Mouse (Mus musculus) hindbrain, embryonic 15.5 days (tissue): ENCODE measurements around the gene Kcnc3. TPM values are rescaled to one million over a fixed set of nuclear protein-coding genes. Genes with fewer than 3 reads are reported as not detected.
A peak's percentile ranks its signal among the peaks of the same experiment; 100 is the strongest.

Experiments used
- ATAC-seq: fragments of 200-750 bp; cut with Nextera tagmentation; 2 replicates; pipeline ENCODE4 v1.8.0; 2017; ENCODE audit warnings: low read depth, moderate number of reproducible peaks, moderate TSS enrichment; ENCODE audit not compliant: low FRiP score
- H3K27ac ChIP-seq: fragments of 300-500 bp; sonication (generic); replicated peaks from 2 replicates; pipeline ENCODE4 v1.5.1; 2015; ENCODE audit warnings: mild to moderate bottlenecking, inconsistent platforms
- H3K27me3 ChIP-seq: fragments of 300-500 bp; sonication (generic); 2 replicates; pipeline ENCODE4 v1.6.1; 2015; ENCODE audit warnings: control low read depth, inconsistent platforms
- H3K36me3 ChIP-seq: fragments of 300-500 bp; sonication (generic); 2 replicates; pipeline ENCODE4 v1.6.1; 2015; ENCODE audit warnings: control low read depth, inconsistent platforms
- H3K4me1 ChIP-seq: fragments of 300-500 bp; sonication (generic); replicated peaks from 2 replicates; pipeline ENCODE4 v1.6.1; 2015; ENCODE audit warnings: control low read depth, inconsistent platforms
- H3K4me2 ChIP-seq: fragments of 300-500 bp; sonication (generic); 2 replicates; pipeline ENCODE4 v1.6.1; 2015; ENCODE audit warnings: moderate library complexity, mild to moderate bottlenecking, inconsistent platforms
- H3K4me3 ChIP-seq: fragments of 300-500 bp; sonication (generic); 2 replicates; pipeline ENCODE4 v1.5.1; 2015; ENCODE audit warnings: mild to moderate bottlenecking, inconsistent platforms
- H3K9ac ChIP-seq: fragments of 300-500 bp; sonication (generic); 2 replicates; pipeline ENCODE4 v1.6.1; 2015; ENCODE audit warnings: inconsistent platforms
- H3K9me3 ChIP-seq: fragments of 300-500 bp; sonication (generic); 2 replicates; pipeline ENCODE4 v1.6.1; 2016; ENCODE audit warnings: control low read depth, inconsistent platforms
- WGBS: fragments of 180-500 bp; shearing (Covaris S2); methylation state at CpG from one replicate; pipeline ENCODE4 v1.1.7; 2015; 5-methylcytosine and 5-hydroxymethylcytosine counted together
- polyA plus RNA-seq: library from polyadenylated mRNA; unstranded; fragments of >200 nt; fragmentation: Nextera tagmentation; extraction: Ambion mirVana; gene quantifications from 2 replicates; pipeline ENCODE4 v1.2.1, GENCODE M21; 2015

Kcnc3 gene
- polyA plus RNA-seq, 1 experiment from 2014 or later = 6.7 TPM

DNA sequence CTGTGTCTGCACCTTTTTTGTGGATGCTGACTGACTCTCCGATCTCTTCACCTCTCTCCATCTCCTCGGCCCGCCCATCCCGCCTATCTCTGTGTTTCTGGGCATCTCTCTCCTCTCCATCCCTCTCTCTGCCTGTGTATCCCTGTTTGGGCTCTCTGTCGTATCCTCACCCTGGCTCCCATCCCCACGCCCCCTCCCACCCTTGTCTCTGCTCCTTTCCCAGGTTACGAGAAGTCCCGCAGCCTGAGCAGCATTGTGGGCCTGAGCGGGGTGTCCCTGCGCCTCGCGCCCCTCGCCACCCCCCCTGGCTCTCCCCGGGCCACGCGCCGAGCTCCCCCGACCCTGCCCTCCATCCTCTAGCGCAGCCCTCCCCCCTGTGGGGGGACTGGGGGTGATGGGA is 11.2 kb downstream of the Kcnc3 start:
- ATAC-seq = no peak
- H3K27me3 ChIP-seq = peaks cover 36% of the 10 kb centered on the region
- H3K9ac ChIP-seq = no peak overlapping the region

DNA sequence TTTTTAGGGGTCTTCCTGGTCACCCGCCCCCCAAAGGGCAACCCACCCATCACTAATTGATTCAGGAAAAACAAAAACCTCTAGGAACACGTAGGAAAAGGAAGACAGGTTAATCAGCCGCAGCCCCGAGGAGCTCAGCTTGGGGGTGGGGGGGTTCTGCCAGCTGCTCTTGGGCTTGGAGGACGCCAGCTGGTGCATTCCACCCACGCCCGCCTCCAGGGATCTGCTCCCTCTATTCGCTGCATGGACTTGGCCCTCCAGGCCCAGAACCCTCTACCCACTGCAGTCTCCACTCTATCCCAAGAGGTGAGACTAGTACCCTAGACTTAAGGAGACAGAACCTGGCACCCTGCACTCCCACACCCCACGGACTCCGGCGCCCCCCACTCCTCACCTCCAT is 12.0 kb downstream of the Kcnc3 start:
- Histone ChIP-seq H3K27ac (no peak overlapping the region), H3K4me2 (no peak overlapping the region), H3K4me3 (no peak overlapping the region), H3K36me3 (no peaks in the 10 kb centered on the region), H3K9ac (no peak overlapping the region), H3K9me3 (no peaks in the 10 kb centered on the region), H3K27me3 (peaks cover 40% of the 10 kb centered on the region), H3K4me1 (peaks cover 24% of the 10 kb centered on the region)
- WGBS = 23% methylated on average over 11 of the region's 11 CpGs
- ATAC-seq = no peak

More for the DNA sequence above, 11.2 kb downstream of the Kcnc3 start:
- Histone ChIP-seq H3K4me2 (no peak overlapping the region), H3K4me1 (peaks cover 24% of the 10 kb centered on the region), H3K36me3 (no peaks in the 10 kb centered on the region), H3K27ac (no peak overlapping the region), H3K9me3 (no peaks in the 10 kb centered on the region), H3K4me3 (no peak overlapping the region)
- WGBS = 16% methylated on average over 18 of the region's 19 CpGs

DNA sequence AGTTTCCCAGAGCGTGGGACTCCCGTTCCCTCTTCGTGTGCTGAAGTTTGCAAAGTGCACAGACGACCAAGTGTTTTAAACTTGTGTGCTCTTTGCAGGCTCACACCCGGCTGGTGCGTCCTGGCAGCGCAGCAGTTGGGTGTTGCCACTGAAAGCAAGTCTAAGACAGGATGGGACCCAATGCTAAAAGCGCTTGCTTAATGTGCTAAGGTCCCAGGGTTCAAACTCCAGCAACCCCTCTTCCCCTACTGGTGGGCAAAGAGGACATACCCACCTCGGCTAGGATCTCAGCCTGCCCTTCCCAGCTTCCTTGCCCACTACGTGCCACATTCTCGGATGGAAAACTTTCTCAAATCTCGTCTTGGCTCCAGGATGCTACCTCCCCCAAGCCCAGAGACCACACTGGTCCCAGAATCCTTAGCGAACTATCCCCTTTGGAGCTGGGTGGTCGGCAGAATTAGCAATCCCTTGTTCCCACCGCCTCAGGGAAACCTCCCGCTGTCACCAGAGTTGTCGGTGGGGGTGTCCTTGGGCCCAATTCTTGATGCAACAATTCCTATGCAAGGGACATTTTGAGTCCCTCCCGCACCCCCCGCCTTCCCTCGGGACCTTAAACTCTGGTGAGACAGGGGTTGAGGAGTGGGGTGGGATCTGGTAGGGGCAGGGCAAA is 12.9 kb downstream of the Kcnc3 start:
- H3K4me1 ChIP-seq = peaks cover 24% of the 10 kb centered on the region
- no peak overlapping the region for H3K4me3 ChIP-seq
- peak overlapping the region; percentile 58 for H3K4me2 ChIP-seq
- H3K9me3 ChIP-seq = 0 out of 2 replicates have a peak, but pooled peaks cover 7% of the 10 kb centered on the region
- peaks cover 40% of the 10 kb centered on the region for H3K27me3 ChIP-seq
- ATAC-seq = no peak; the same call in 1 of the 2 replicates
- WGBS = 3% methylated on average over 20 of the region's 20 CpGs
- H3K36me3 ChIP-seq = no peaks in the 10 kb centered on the region
- no peak overlapping the region for H3K27ac ChIP-seq
- H3K9ac ChIP-seq = no peak overlapping the region

DNA sequence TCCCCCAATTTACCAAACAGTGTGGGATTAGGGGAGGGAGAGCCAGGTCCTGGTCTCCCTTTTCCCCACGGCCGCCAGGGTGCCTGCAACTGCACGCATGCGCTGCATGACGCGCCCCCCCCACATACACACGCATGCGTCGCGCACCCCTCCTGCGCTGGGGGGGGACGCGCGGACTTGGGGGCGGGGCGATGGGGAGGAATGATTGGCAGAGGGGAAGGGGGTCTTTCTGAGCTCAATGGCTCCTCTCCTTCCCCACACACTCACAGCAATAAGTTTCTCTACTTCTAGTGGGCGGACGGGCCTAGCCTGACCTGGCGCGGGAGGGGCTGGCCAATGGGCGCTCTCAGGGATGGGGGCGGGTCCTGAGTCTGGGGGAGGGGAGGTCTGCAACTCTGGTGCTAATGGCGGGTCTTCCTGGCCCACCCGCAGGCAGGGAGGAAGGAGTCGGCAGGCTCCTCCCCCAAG is 13.7 kb downstream of the Kcnc3 start:
- under 1% methylated on average over 20 of the region's 25 CpGs for WGBS
- Histone ChIP-seq H3K4me3 (peak overlapping the region; percentile 31), H3K9ac (no peak overlapping the region), H3K4me2 (peak overlapping the region; percentile 58), H3K27ac (no peak overlapping the region), H3K27me3 (peaks cover 40% of the 10 kb centered on the region), H3K36me3 (no peaks in the 10 kb centered on the region), H3K4me1 (peaks cover 24% of the 10 kb centered on the region), H3K9me3 (0 out of 2 replicates have a peak, but pooled peaks cover 7% of the 10 kb centered on the region)
- peak; percentile 49 for ATAC-seq

DNA sequence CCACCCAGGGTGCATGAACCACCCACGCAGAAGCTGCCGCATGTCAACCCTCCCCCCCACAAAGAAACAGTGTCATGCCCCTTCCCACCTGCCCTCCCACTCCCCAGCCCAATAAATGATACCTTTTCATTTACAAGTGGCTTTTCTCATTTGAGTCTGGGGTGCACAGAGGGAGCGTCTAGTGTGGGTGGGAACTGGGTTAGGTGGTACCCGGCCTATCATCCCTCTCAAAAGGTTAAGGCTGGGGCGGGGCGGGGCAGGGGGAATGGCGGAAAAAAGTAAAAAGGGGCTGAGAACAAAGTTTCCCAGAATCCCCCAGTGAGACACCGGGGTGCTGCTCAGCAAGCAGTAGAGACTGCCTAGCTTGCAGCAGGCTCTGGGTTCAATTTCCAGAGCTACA is 14.2 kb downstream of the Kcnc3 start:
- Histone ChIP-seq H3K4me1 (peaks cover 24% of the 10 kb centered on the region), H3K9me3 (0 out of 2 replicates have a peak, but pooled peaks cover 7% of the 10 kb centered on the region), H3K9ac (0 out of 2 replicates have a peak overlapping the region, but pooled peaks have one; percentile 21), H3K27ac (no peak overlapping the region), H3K36me3 (no peaks in the 10 kb centered on the region), H3K27me3 (peaks cover 40% of the 10 kb centered on the region), H3K4me2 (peak overlapping the region; percentile 58), H3K4me3 (peak overlapping the region; percentile 31)
- no peak for ATAC-seq
- WGBS = 1% methylated on average over 8 of the region's 8 CpGs

DNA sequence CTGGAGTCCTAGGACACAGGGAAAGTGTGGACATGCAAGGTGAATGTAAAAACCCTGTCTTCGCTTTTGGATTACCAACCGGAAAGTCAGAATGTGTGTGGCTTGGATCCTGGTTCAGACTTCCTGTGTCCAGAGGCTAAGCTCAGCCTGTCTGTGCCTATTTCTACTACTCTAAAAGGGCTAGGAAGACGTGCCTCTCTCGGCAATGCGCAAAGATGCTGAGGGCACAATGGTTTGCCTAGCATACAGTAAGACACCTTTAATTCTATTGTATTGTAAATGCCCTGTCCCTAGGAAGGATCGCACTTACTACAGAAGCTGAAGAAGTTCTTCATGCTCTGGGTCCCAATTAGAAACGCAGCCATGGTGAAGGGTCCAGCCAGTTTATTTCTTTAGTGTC is 15.0 kb downstream of the Kcnc3 start:
- H3K9ac ChIP-seq = no peak overlapping the region
- WGBS = 39% methylated on average over 7 of the region's 7 CpGs
- H3K9me3 ChIP-seq = 0 out of 2 replicates have a peak, but pooled peaks cover 7% of the 10 kb centered on the region
- peaks cover 40% of the 10 kb centered on the region for H3K27me3 ChIP-seq
- no peak overlapping the region for H3K27ac ChIP-seq
- H3K4me2 ChIP-seq = no peak overlapping the region
- H3K4me1 ChIP-seq = peaks cover 24% of the 10 kb centered on the region
- no peak for ATAC-seq
- no peaks in the 10 kb centered on the region for H3K36me3 ChIP-seq
- no peak overlapping the region for H3K4me3 ChIP-seq

DNA sequence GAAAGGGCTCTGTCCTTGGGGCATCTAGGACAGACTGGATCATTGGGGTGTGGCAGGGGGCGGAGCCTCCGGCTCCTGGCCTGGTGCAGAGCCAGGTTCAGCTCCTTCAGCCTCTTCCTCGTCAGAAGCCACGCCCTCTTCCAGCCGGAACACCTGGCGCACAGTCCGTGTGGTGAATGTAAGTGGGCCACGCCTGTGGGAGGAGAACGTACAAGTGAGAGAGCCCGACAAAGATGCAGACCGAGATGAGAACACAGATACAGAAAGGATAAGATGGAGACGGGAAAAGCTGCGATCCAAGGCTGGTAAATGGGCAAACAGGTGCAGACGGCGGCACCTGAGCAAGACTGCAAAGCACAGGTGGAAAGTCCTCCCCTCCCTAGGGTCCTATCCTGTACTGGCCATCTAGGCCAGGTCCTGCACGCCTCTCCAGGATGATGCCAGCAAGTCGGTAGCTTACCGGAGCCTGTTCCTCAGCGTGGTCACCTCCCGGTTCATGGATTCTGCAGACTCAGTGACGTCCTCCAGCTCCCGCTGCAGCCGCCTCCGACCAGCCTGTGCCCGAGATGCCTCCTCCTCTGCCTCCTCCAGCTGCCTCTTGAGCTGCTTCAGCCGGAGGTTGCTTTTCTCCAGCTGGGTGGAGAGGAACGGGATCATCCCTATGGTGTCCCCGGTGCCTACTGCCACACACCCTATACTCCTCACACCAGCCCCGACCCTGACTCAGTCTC is 15.9 kb downstream of the Kcnc3 start:
- Histone ChIP-seq H3K4me2 (peak overlapping the region; percentile 45), H3K27me3 (peaks cover 33% of the 10 kb centered on the region), H3K9me3 (0 out of 2 replicates have a peak, but pooled peaks cover 7% of the 10 kb centered on the region), H3K4me3 (peak overlapping the region; percentile 12; the same call in 1 of the 2 replicates), H3K4me1 (peaks cover 24% of the 10 kb centered on the region), H3K36me3 (no peaks in the 10 kb centered on the region), H3K9ac (peak overlapping the region; percentile 14; the same call in 1 of the 2 replicates), H3K27ac (no peak overlapping the region)
- peak; percentile 10; the same call in 1 of the 2 replicates for ATAC-seq
- 8% methylated on average over 29 of the region's 29 CpGs for WGBS

DNA sequence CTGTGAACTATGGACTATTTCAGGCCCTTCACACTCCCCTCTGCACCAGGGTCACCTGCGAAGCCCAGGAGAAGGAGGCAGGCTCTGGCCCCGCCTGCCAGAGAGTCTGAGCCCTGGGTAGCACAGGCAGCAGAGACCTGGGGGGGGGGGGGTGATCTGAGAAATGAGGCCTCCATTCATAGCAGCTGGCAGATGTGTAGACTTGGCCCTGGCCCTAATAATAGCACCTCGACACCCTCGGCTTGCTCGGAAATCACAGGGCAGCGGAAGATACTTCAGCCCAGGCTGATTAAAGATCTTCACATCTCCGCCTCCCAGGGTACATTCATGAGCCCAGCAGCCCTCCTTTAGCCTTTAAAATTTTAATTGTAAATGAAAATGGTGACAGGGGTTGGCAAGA is 21.7 kb downstream of the Kcnc3 start:
- Histone ChIP-seq H3K27me3 (peaks cover 28% of the 10 kb centered on the region), H3K4me3 (no peak overlapping the region), H3K36me3 (no peaks in the 10 kb centered on the region), H3K4me1 (peaks cover 12% of the 10 kb centered on the region; the same call in 1 of the 2 replicates), H3K9ac (no peak overlapping the region), H3K4me2 (no peak overlapping the region), H3K9me3 (0 out of 2 replicates have a peak, but pooled peaks cover 7% of the 10 kb centered on the region), H3K27ac (no peak overlapping the region)
- ATAC-seq = no peak
- WGBS = 79% methylated on average over 7 of the region's 7 CpGs

DNA sequence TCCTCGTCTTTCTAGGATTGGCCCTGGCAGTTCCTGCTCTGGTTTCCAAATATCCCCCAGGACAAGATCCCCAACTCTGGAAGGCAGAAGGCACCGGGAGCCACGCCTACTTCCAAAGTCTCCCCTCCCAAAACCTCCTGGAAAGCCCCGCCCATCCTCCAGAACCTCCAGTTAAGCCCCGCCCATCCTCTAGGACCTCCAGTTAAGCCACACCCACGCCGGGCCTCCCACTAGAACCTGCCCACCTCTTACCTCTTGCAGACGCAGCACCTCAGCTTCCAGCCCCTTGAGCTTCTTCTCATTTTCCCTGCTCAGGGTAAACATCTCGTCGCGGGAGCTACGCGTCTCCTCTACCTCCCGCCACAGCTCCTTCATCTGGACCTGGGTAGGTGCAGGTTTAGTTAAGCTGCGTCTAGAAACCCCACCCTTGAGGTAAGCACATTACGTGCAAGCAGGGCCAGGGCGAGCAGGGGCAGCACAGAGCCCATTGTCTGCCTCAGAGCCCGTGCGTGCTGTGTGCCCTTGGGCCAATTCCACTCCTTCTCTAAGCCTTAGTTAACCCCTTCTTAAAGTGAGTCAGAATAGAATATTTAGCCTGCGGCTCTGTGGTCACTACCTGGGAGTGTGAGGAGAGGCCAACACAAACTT is 23.7 kb downstream of the Kcnc3 start:
- Histone ChIP-seq H3K27ac (no peak overlapping the region), H3K4me3 (peak overlapping the region; percentile 18), H3K36me3 (no peaks in the 10 kb centered on the region), H3K9ac (no peak overlapping the region), H3K4me2 (peak overlapping the region; percentile 31), H3K4me1 (peaks cover 12% of the 10 kb centered on the region; the same call in 1 of the 2 replicates), H3K27me3 (peaks cover 28% of the 10 kb centered on the region), H3K9me3 (no peaks in the 10 kb centered on the region)
- ATAC-seq = no peak
- 8% methylated on average over 20 of the region's 20 CpGs for WGBS

DNA sequence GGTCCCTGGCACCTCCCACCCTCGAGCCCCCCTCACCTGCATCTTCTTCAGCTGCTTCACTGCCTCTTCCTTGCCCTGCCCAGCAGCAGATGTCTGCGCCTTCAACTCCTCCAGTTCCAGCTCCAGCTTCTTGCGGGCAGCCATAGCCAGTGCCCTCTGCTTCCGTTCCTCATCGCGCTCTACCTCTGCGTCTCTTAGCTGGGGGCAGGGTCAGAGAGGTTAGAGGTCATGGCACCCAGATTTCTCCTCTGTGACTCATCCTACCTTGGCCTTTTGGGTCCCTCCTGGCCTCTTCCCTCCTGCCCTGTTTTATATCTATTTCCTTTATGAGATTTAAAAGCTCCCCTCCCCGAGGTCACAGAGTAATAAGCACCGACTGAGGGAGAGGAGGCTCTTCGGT is 24.8 kb downstream of the Kcnc3 start:
- peak overlapping the region; percentile 31; the same call in 1 of the 2 replicates for H3K4me2 ChIP-seq
- 13% methylated on average over 10 of the region's 10 CpGs for WGBS

DNA sequence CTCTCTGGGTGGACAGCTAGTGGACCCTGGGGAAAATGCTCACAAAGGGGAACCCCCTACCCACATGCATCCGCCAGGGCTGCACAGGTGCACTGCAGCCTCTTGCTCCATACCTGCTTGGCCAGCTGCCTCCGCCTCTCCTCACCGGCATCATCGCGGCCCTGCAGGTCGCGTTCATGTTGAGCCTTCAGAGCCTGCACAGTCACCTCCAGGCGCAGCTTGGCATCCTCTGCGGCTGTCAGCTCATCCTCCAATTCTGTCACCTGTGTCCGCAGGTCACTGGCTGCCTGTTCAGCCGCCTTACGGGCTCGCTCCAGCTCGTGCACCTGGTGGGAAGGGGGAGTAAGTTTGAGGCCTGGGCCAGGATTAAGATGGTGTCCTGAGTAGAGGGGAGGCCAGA is 25.5 kb downstream of the Kcnc3 start:
- H3K27ac ChIP-seq = no peak overlapping the region
- no peak overlapping the region for H3K4me3 ChIP-seq
- H3K27me3 ChIP-seq = peaks cover 28% of the 10 kb centered on the region
- no peak overlapping the region for H3K4me2 ChIP-seq
- H3K9ac ChIP-seq = no peak overlapping the region
- 82% methylated on average over 14 of the region's 14 CpGs for WGBS
- H3K4me1 ChIP-seq = peaks cover 12% of the 10 kb centered on the region; the same call in 1 of the 2 replicates
- H3K36me3 ChIP-seq = no peaks in the 10 kb centered on the region
- ATAC-seq = 0 out of 2 replicates have a peak, but pooled peaks have one; percentile 20
- H3K9me3 ChIP-seq = no peaks in the 10 kb centered on the region

More for the DNA sequence above, 24.8 kb downstream of the Kcnc3 start:
- Histone ChIP-seq H3K36me3 (no peaks in the 10 kb centered on the region), H3K27me3 (peaks cover 28% of the 10 kb centered on the region), H3K4me1 (peaks cover 12% of the 10 kb centered on the region; the same call in 1 of the 2 replicates), H3K4me3 (no peak overlapping the region), H3K9ac (no peak overlapping the region), H3K9me3 (no peaks in the 10 kb centered on the region), H3K27ac (no peak overlapping the region)
- no peak for ATAC-seq
